Mouse (Mus musculus) hindbrain, postnatal 0 days (tissue): ENCODE results near the gene Nxph3. TPM values are rescaled to one million over a fixed set of nuclear protein-coding genes. Genes with fewer than 3 reads are reported as not detected.

Experiments used
- ATAC-seq: fragments of 200-750 bp; cut with Nextera tagmentation; 2 replicates; pipeline ENCODE4 v1.8.0; 2017; ENCODE audit warnings: mild to moderate bottlenecking, moderate TSS enrichment, moderate library complexity
- DNase-seq: peaks from one replicate; pipeline ENCODE4 v3.0.0-alpha.2; 2015; ENCODE audit warnings: low spot score
- H3K27ac ChIP-seq: fragments of 300-500 bp; sonication (generic); 2 replicates; pipeline ENCODE4 v1.5.1; 2014; ENCODE audit warnings: mild to moderate bottlenecking
- H3K27me3 ChIP-seq: fragments of 300-500 bp; sonication (generic); 2 replicates; pipeline ENCODE4 v1.6.1; 2014; ENCODE audit warnings: low read length, mixed read lengths; ENCODE audit not compliant: insufficient read depth
- H3K36me3 ChIP-seq: fragments of 300-500 bp; sonication (generic); 2 replicates; pipeline ENCODE4 v1.6.1; 2014; ENCODE audit warnings: low read length, mixed read lengths; ENCODE audit not compliant: insufficient read depth
- H3K4me1 ChIP-seq: fragments of 300-500 bp; sonication (generic); 2 replicates; pipeline ENCODE4 v1.6.1; 2014; ENCODE audit warnings: antibody characterized with exemption, low read length, mixed read lengths; ENCODE audit not compliant: insufficient read depth
- H3K4me2 ChIP-seq: fragments of 300-500 bp; sonication (generic); 2 replicates; pipeline ENCODE4 v1.6.1; 2014; ENCODE audit warnings: low read depth, mild to moderate bottlenecking, low read length, moderate library complexity, mixed read lengths
- H3K4me3 ChIP-seq: fragments of 300-500 bp; sonication (generic); 2 replicates; pipeline ENCODE4 v1.5.1; 2014; ENCODE audit warnings: low read length
- H3K9ac ChIP-seq: fragments of 300-500 bp; sonication (generic); replicated peaks from 2 replicates; pipeline ENCODE4 v1.6.1; 2014; ENCODE audit warnings: mild to moderate bottlenecking, low read length, moderate library complexity, mixed read lengths
- H3K9me3 ChIP-seq: fragments of 300-500 bp; sonication (generic); 2 replicates; pipeline ENCODE4 v1.6.1; 2016; ENCODE audit warnings: low read length, mixed read lengths
- CTCF ChIP-seq: IDR thresholded peaks from 2 replicates; pipeline ENCODE4 v1.5.1; 2016; ENCODE audit warnings: antibody characterized with exemption, control low read depth, low read depth
- WGBS: fragments of 180-500 bp; shearing (Covaris S2); extraction: QIAGEN DNeasy Blood & Tissue Kit; methylation state at CpG from one replicate; pipeline ENCODE4 v1.1.7; 2014; 5-methylcytosine and 5-hydroxymethylcytosine counted together
- polyA plus RNA-seq: library from polyadenylated mRNA; unstranded; fragments of >200 nt; fragmentation: Nextera tagmentation; extraction: Ambion mirVana; gene quantifications from 2 replicates; pipeline ENCODE4 v1.2.1, GENCODE M21; 2015
- total RNA-seq: library from RNA; depleted of rRNA; stranded (reverse); fragments of >200 nt; gene quantifications from 2 replicates; pipeline ENCODE4 v1.2.3, GENCODE M21; 2014

Nxph3 gene
- total and polyA plus RNA-seq, 2 experiments from 2014 or later = 3.7 to 21.4 TPM

- Histone ChIP-seq H3K9ac (no peak overlapping the region), H3K9me3 (no peaks in the 10 kb centered on the region), H3K4me2 (no peak overlapping the region), H3K4me1 (no peaks in the 10 kb centered on the region), H3K27me3 (no peaks in the 10 kb centered on the region), H3K36me3 (no peaks in the 10 kb centered on the region), H3K27ac (no peak overlapping the region), H3K4me3 (no peak overlapping the region)
- no peak for DNase-seq
- no peak for TF ChIP-seq CTCF
- ATAC-seq = no peak
- WGBS = 86% methylated on average over 12 of the region's 12 CpGs
Observed at GRCm38 (mm10) chr11:95550301-95551021, 36.1 kb upstream of the Nxph3 start.

GRCm38 (mm10) chr11:95546021-95546782 lies 31.8 kb upstream of the Nxph3 start:
- ATAC-seq = no peak
- no peak overlapping the region for H3K4me2 ChIP-seq
- H3K27me3 ChIP-seq = no peaks in the 10 kb centered on the region
- H3K9me3 ChIP-seq = no peaks in the 10 kb centered on the region
- WGBS = 69% methylated on average over 10 of the region's 10 CpGs
- H3K4me1 ChIP-seq = no peaks in the 10 kb centered on the region
- no peak for DNase-seq
- H3K27ac ChIP-seq = no peak overlapping the region
- H3K36me3 ChIP-seq = no peaks in the 10 kb centered on the region
- H3K9ac ChIP-seq = no peak overlapping the region
- no peak overlapping the region for H3K4me3 ChIP-seq
- no peak for TF ChIP-seq CTCF

GRCm38 (mm10) chr11:95544546-95545327 lies 30.4 kb upstream of the Nxph3 start:
- H3K4me2 ChIP-seq = no peak overlapping the region
- 84% methylated on average over 8 of the region's 8 CpGs for WGBS
- H3K27ac ChIP-seq = no peak overlapping the region
- no peak for TF ChIP-seq CTCF
- H3K4me1 ChIP-seq = no peaks in the 10 kb centered on the region
- no peaks in the 10 kb centered on the region for H3K27me3 ChIP-seq
- H3K4me3 ChIP-seq = no peak overlapping the region
- DNase-seq = no peak
- no peaks in the 10 kb centered on the region for H3K9me3 ChIP-seq
- no peak for ATAC-seq
- H3K36me3 ChIP-seq = no peaks in the 10 kb centered on the region
- no peak overlapping the region for H3K9ac ChIP-seq

GRCm38 (mm10) chr11:95540637-95541385 lies 26.4 kb upstream of the Nxph3 start:
- Histone ChIP-seq H3K9ac (no peak overlapping the region), H3K36me3 (no peaks in the 10 kb centered on the region), H3K4me1 (no peaks in the 10 kb centered on the region), H3K27me3 (no peaks in the 10 kb centered on the region), H3K9me3 (no peaks in the 10 kb centered on the region), H3K4me3 (no peak overlapping the region), H3K27ac (no peak overlapping the region), H3K4me2 (no peak overlapping the region)
- ATAC-seq (peak; percentile 61), DNase-seq (peak; percentile 47)
- no peak for TF ChIP-seq CTCF
- 28% methylated on average over 18 of the region's 18 CpGs for WGBS

DNA sequence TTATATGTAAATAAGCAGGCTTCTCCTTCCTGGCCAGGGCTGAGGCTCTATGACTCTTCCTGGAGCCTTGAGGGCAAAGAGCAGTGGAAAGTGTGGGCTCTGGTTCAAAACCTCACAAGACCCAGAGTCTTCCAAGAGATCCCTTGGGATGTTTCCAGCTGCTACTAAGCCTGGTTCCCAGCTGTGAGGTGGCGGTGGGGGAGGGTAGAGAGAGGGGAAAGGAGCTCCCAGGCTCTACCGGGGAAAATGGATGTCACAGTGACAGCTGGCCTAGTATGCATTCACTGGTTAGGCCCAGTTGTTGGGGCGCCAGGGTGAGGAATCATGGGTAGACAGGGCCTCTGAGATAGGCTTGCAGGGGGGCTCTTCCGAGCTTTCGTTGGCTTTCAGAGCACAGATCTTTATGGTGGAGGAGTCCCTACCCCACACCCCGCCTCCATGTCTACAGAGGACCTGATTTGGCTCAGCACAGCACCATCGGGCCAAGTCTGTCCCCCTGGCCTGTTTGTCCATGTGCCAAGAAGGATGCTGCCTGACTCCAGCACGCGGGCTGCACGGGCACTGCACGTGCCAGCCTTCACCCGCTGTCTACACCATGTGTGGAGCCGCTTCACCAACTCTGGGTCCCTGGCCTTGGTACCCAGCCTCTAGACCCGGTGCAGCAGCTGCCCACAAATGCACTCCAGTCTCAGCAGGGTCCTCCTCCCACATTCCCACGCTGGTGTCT lies 24.2 kb upstream of the Nxph3 start:
- no peaks in the 10 kb centered on the region for H3K9me3 ChIP-seq
- H3K27me3 ChIP-seq = no peaks in the 10 kb centered on the region
- no peak overlapping the region for H3K27ac ChIP-seq
- no peak overlapping the region for H3K4me2 ChIP-seq
- 37% methylated on average over 15 of the region's 15 CpGs for WGBS
- H3K4me1 ChIP-seq = no peaks in the 10 kb centered on the region
- DNase-seq = peak; percentile 63
- no peak overlapping the region for H3K9ac ChIP-seq
- TF ChIP-seq CTCF = no peak
- ATAC-seq = peak; percentile 60
- no peaks in the 10 kb centered on the region for H3K36me3 ChIP-seq
- no peak overlapping the region for H3K4me3 ChIP-seq
